Mouse (Mus musculus): ENCODE results near the gene 1700025B11Rik. TPM values are rescaled to one million over a fixed set of nuclear protein-coding genes. Genes with fewer than 3 reads are reported as not detected.

The 1700025B11Rik gene
- polyA plus RNA-seq (2015; fragmentation: Nextera tagmentation; extraction: Ambion mirVana) = not detected in 2 replicates

- H3K4me2 ChIP-seq (ENCODE audit: low read depth, low read length) = no peak within 1 kb of the TSS
These were observed at the start of gene 1700025B11Rik for GRCm38 (mm10) chr15:77561792-77562191. Gene 1700025B11Rik, minus strand, starts transcription at chr15:77561892.

GRCm38 (mm10) chr15:77606069-77606468, 44.4 kb upstream of the 1700025B11Rik start:
- Histone ChIP-seq H3K9ac (ENCODE audit: low read length) (no peak overlapping the region), H3K36me3 (ENCODE audit: control insufficient read depth, insufficient read depth, low read length) (no peaks in the 10 kb centered on the region), H3K9me3 (ENCODE audit: control insufficient read depth, low read length) (no peaks in the 10 kb centered on the region), H3K27ac (ENCODE audit: low read length) (no peak overlapping the region), H3K4me2 (ENCODE audit: low read depth, low read length) (no peak overlapping the region), H3K4me1 (replicated peaks; ENCODE audit: control insufficient read depth, insufficient read depth, low read length) (no peaks in the 10 kb centered on the region), H3K4me3 (ENCODE audit: low read length) (no peak overlapping the region), H3K27me3 (ENCODE audit: control insufficient read depth, insufficient read depth, low read depth, low read length) (no peaks in the 10 kb centered on the region)
- WGBS = 89% methylated on average over 3 of the region's 3 CpGs
- no peak for ATAC-seq (ENCODE audit: low read depth)

More at GRCm38 (mm10) chr15:77561792-77562191, at the start of gene 1700025B11Rik:
- H3K4me1 ChIP-seq (replicated peaks; ENCODE audit: control insufficient read depth, insufficient read depth, low read length) = no peaks in the 10 kb centered on the region
- H3K27me3 ChIP-seq (ENCODE audit: control insufficient read depth, insufficient read depth, low read depth, low read length) = no peaks in the 10 kb centered on the region
- no peak for ATAC-seq (ENCODE audit: low read depth)
- no peaks in the 10 kb centered on the region for H3K36me3 ChIP-seq (ENCODE audit: control insufficient read depth, insufficient read depth, low read length)
- no peak within 1 kb of the TSS for H3K4me3 ChIP-seq (ENCODE audit: low read length)
- H3K9me3 ChIP-seq (ENCODE audit: control insufficient read depth, low read length) = no peaks in the 10 kb centered on the region
- no peak within 1 kb of the TSS for H3K27ac ChIP-seq (ENCODE audit: low read length)
- no peak within 1 kb of the TSS for H3K9ac ChIP-seq (ENCODE audit: low read length)

GRCm38 (mm10) chr15:77598958-77599357, 37.3 kb upstream of the 1700025B11Rik start, which contains the start of gene Gm36245:
Gene Gm36245, plus strand, starts transcription at chr15:77599258.
- H3K4me2 ChIP-seq (ENCODE audit: low read depth, low read length) = no peak within 1 kb of the TSS
- H3K4me3 ChIP-seq (ENCODE audit: low read length) = no peak within 1 kb of the TSS
- no peaks in the 10 kb centered on the region for H3K27me3 ChIP-seq (ENCODE audit: control insufficient read depth, insufficient read depth, low read depth, low read length)
- H3K9ac ChIP-seq (ENCODE audit: low read length) = no peak within 1 kb of the TSS
- no peaks in the 10 kb centered on the region for H3K36me3 ChIP-seq (ENCODE audit: control insufficient read depth, insufficient read depth, low read length)
- 75% methylated on average over 1 of the region's 1 CpGs for WGBS
- H3K9me3 ChIP-seq (ENCODE audit: control insufficient read depth, low read length) = no peaks in the 10 kb centered on the region
- peak within 1 kb of the TSS; percentile 49; the same call in 1 of the 2 replicates for H3K27ac ChIP-seq (ENCODE audit: low read length)
- no peak for ATAC-seq (ENCODE audit: low read depth)
- no peaks in the 10 kb centered on the region for H3K4me1 ChIP-seq (replicated peaks; ENCODE audit: control insufficient read depth, insufficient read depth, low read length)

- Histone ChIP-seq H3K9me3 (ENCODE audit: control insufficient read depth, low read length) (no peaks in the 10 kb centered on the region), H3K4me1 (replicated peaks; ENCODE audit: control insufficient read depth, insufficient read depth, low read length) (no peaks in the 10 kb centered on the region), H3K9ac (ENCODE audit: low read length) (no peak overlapping the region), H3K27ac (ENCODE audit: low read length) (peak overlapping the region; percentile 49; the same call in 1 of the 2 replicates), H3K27me3 (ENCODE audit: control insufficient read depth, insufficient read depth, low read depth, low read length) (no peaks in the 10 kb centered on the region), H3K4me3 (ENCODE audit: low read length) (no peak overlapping the region), H3K4me2 (ENCODE audit: low read depth, low read length) (no peak overlapping the region), H3K36me3 (ENCODE audit: control insufficient read depth, insufficient read depth, low read length) (no peaks in the 10 kb centered on the region)
- WGBS = 43% methylated on average over 3 of the region's 3 CpGs
- peak; percentile 45; the same call in 1 of the 2 replicates for ATAC-seq (ENCODE audit: low read depth)
These were observed 36.7 kb upstream of the 1700025B11Rik start for GRCm38 (mm10) chr15:77598429-77598828.

- Histone ChIP-seq H3K4me1 (replicated peaks; ENCODE audit: control insufficient read depth, insufficient read depth, low read length) (no peaks in the 10 kb centered on the region), H3K4me3 (ENCODE audit: low read length) (no peak within 1 kb of the TSS), H3K27me3 (ENCODE audit: control insufficient read depth, insufficient read depth, low read depth, low read length) (no peaks in the 10 kb centered on the region), H3K9ac (ENCODE audit: low read length) (no peak within 1 kb of the TSS), H3K9me3 (ENCODE audit: control insufficient read depth, low read length) (no peaks in the 10 kb centered on the region), H3K4me2 (ENCODE audit: low read depth, low read length) (no peak within 1 kb of the TSS), H3K36me3 (ENCODE audit: control insufficient read depth, insufficient read depth, low read length) (no peaks in the 10 kb centered on the region), H3K27ac (ENCODE audit: low read length) (no peak within 1 kb of the TSS)
- no peak for ATAC-seq (ENCODE audit: low read depth)
- 48% methylated on average over 5 of the region's 5 CpGs for WGBS
These were observed 34.3 kb upstream of the 1700025B11Rik start, which contains the start of gene Apol10b for GRCm38 (mm10) chr15:77595961-77596360. Gene Apol10b, minus strand, starts transcription at chr15:77596125.

GRCm38 (mm10) chr15:77593557-77593956, 31.9 kb upstream of the 1700025B11Rik start:
- no peak for ATAC-seq (ENCODE audit: low read depth)
- Histone ChIP-seq H3K4me1 (replicated peaks; ENCODE audit: control insufficient read depth, insufficient read depth, low read length) (no peaks in the 10 kb centered on the region), H3K27ac (ENCODE audit: low read length) (no peak overlapping the region), H3K9ac (ENCODE audit: low read length) (no peak overlapping the region), H3K9me3 (ENCODE audit: control insufficient read depth, low read length) (no peaks in the 10 kb centered on the region), H3K36me3 (ENCODE audit: control insufficient read depth, insufficient read depth, low read length) (no peaks in the 10 kb centered on the region), H3K4me2 (ENCODE audit: low read depth, low read length) (no peak overlapping the region), H3K27me3 (ENCODE audit: control insufficient read depth, insufficient read depth, low read depth, low read length) (no peaks in the 10 kb centered on the region), H3K4me3 (ENCODE audit: low read length) (no peak overlapping the region)
- WGBS = 44% methylated on average over 1 of the region's 1 CpGs

- Histone ChIP-seq H3K4me1 (replicated peaks; ENCODE audit: control insufficient read depth, insufficient read depth, low read length) (no peaks in the 10 kb centered on the region), H3K4me2 (ENCODE audit: low read depth, low read length) (no peak overlapping the region), H3K27ac (ENCODE audit: low read length) (no peak overlapping the region), H3K4me3 (ENCODE audit: low read length) (no peak overlapping the region), H3K9me3 (ENCODE audit: control insufficient read depth, low read length) (no peaks in the 10 kb centered on the region), H3K9ac (ENCODE audit: low read length) (no peak overlapping the region), H3K36me3 (ENCODE audit: control insufficient read depth, insufficient read depth, low read length) (no peaks in the 10 kb centered on the region), H3K27me3 (ENCODE audit: control insufficient read depth, insufficient read depth, low read depth, low read length) (no peaks in the 10 kb centered on the region)
- ATAC-seq (ENCODE audit: low read depth) = no peak
- WGBS = 50% methylated on average over 2 of the region's 2 CpGs
These were observed 29.2 kb upstream of the 1700025B11Rik start for GRCm38 (mm10) chr15:77590881-77591280.

GRCm38 (mm10) chr15:77588981-77589380, 27.3 kb upstream of the 1700025B11Rik start:
- H3K4me1 ChIP-seq (replicated peaks; ENCODE audit: control insufficient read depth, insufficient read depth, low read length) = no peaks in the 10 kb centered on the region
- no peak overlapping the region for H3K9ac ChIP-seq (ENCODE audit: low read length)
- H3K27ac ChIP-seq (ENCODE audit: low read length) = no peak overlapping the region
- no peaks in the 10 kb centered on the region for H3K27me3 ChIP-seq (ENCODE audit: control insufficient read depth, insufficient read depth, low read depth, low read length)
- no peaks in the 10 kb centered on the region for H3K36me3 ChIP-seq (ENCODE audit: control insufficient read depth, insufficient read depth, low read length)
- no peaks in the 10 kb centered on the region for H3K9me3 ChIP-seq (ENCODE audit: control insufficient read depth, low read length)
- ATAC-seq (ENCODE audit: low read depth) = no peak
- no peak overlapping the region for H3K4me3 ChIP-seq (ENCODE audit: low read length)
- no peak overlapping the region for H3K4me2 ChIP-seq (ENCODE audit: low read depth, low read length)

GRCm38 (mm10) chr15:77587026-77587425, 25.3 kb upstream of the 1700025B11Rik start:
- H3K36me3 ChIP-seq (ENCODE audit: control insufficient read depth, insufficient read depth, low read length) = no peaks in the 10 kb centered on the region
- H3K4me3 ChIP-seq (ENCODE audit: low read length) = no peak overlapping the region
- H3K4me2 ChIP-seq (ENCODE audit: low read depth, low read length) = no peak overlapping the region
- no peaks in the 10 kb centered on the region for H3K4me1 ChIP-seq (replicated peaks; ENCODE audit: control insufficient read depth, insufficient read depth, low read length)
- ATAC-seq (ENCODE audit: low read depth) = no peak
- no peaks in the 10 kb centered on the region for H3K27me3 ChIP-seq (ENCODE audit: control insufficient read depth, insufficient read depth, low read depth, low read length)
- no peak overlapping the region for H3K9ac ChIP-seq (ENCODE audit: low read length)
- H3K9me3 ChIP-seq (ENCODE audit: control insufficient read depth, low read length) = 0 out of 2 replicates have a peak, but pooled peaks cover 3% of the 10 kb centered on the region
- no peak overlapping the region for H3K27ac ChIP-seq (ENCODE audit: low read length)

GRCm38 (mm10) chr15:77581681-77582080, 20.0 kb upstream of the 1700025B11Rik start:
- H3K9ac ChIP-seq (ENCODE audit: low read length) = no peak overlapping the region
- no peaks in the 10 kb centered on the region for H3K4me1 ChIP-seq (replicated peaks; ENCODE audit: control insufficient read depth, insufficient read depth, low read length)
- peak; percentile 88 for ATAC-seq (ENCODE audit: low read depth)
- no peaks in the 10 kb centered on the region for H3K36me3 ChIP-seq (ENCODE audit: control insufficient read depth, insufficient read depth, low read length)
- H3K4me3 ChIP-seq (ENCODE audit: low read length) = no peak overlapping the region
- H3K9me3 ChIP-seq (ENCODE audit: control insufficient read depth, low read length) = 0 out of 2 replicates have a peak, but pooled peaks cover 3% of the 10 kb centered on the region
- WGBS = 20% methylated on average over 1 of the region's 1 CpGs
- peak overlapping the region; percentile 46; the same call in 1 of the 2 replicates for H3K27ac ChIP-seq (ENCODE audit: low read length)
- no peak overlapping the region for H3K4me2 ChIP-seq (ENCODE audit: low read depth, low read length)
- no peaks in the 10 kb centered on the region for H3K27me3 ChIP-seq (ENCODE audit: control insufficient read depth, insufficient read depth, low read depth, low read length)
